Mouse (Mus musculus): Measurements from ENCODE around the gene Zfand4. TPM values are rescaled to one million over a fixed set of nuclear protein-coding genes. Genes with fewer than 3 reads are reported as not detected.
"Not testable (repeated sequence)": the region's sequence is repeated elsewhere in the genome, so short reads cannot be mapped to it uniquely, and the experiment has no call there.

Gene Zfand4
- polyA plus RNA-seq (2012; rRNA removed), result 108 and 157 TPM in 2 replicates

DNA sequence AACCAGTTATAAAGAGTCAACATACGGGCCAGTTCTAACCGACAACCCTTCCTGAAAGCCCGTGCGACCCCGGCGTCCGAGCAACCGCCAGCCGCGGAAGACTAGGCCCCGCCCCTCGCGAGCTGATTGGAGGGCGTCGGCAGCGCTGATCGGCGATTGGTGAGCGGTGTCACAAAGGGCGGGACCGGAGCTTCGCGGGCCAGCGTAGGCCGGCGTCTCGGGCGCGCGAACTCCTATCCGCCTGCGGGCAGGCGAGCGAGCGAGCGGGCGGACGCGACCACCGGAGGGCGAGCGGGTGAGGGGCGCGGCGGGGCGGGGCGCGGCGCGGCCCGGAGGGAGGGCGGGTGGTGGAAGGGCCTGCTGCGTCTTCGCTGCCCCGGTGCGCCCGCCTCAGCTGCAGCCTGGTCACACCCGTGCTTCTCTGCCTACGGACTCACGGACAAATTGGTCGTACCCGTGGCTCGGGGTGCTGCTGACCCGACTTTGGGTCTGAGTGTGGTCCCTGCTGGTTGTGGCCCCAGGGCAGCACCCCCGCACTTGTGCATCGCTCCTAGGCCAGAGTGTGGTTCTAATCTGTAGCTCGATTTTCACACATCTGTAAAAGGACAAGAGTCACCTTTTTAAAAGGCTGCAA is at the start of gene Zfand4:
TSS of gene Zfand4 (plus strand) at position 205 of the 634 bp plus-strand sequence.
- Histone ChIP-seq H3K27me3 (ENCODE audit: control insufficient read depth, insufficient read depth, low read length) (no peaks in the 10 kb centered on the region), H3K4me3 (ENCODE audit: control insufficient read depth, low read depth, low read length) (peak within 1 kb of the TSS; percentile 95), H3K4me1 (ENCODE audit: control insufficient read depth, insufficient read depth, low read length) (no peaks in the 10 kb centered on the region), H3K36me3 (ENCODE audit: control insufficient read depth, insufficient read depth, low read length) (peaks cover 2% of the 10 kb centered on the region), H3K27ac (ENCODE audit: control insufficient read depth, insufficient read depth, low read depth, low read length) (peak within 1 kb of the TSS; percentile 98)
- no peak for TF ChIP-seq CTCF (IDR thresholded peaks at IDR 0.05; ENCODE audit: control insufficient read depth, insufficient read depth, insufficient replicate concordance, low read depth, low read length)
- TF ChIP-seq POLR2A (IDR thresholded peaks at IDR 0.05; ENCODE audit: control insufficient read depth, low read depth, low read length), result peak; percentile 90

- TF ChIP-seq POLR2A (IDR thresholded peaks at IDR 0.05; ENCODE audit: control insufficient read depth, low read depth, low read length) (no peak), CTCF (IDR thresholded peaks at IDR 0.05; ENCODE audit: control insufficient read depth, insufficient read depth, insufficient replicate concordance, low read depth, low read length) (no peak)
- Histone ChIP-seq H3K27me3 (ENCODE audit: control insufficient read depth, insufficient read depth, low read length) (no peaks in the 10 kb centered on the region), H3K4me3 (ENCODE audit: control insufficient read depth, low read depth, low read length) (no peak overlapping the region), H3K4me1 (ENCODE audit: control insufficient read depth, insufficient read depth, low read length) (no peaks in the 10 kb centered on the region), H3K27ac (ENCODE audit: control insufficient read depth, insufficient read depth, low read depth, low read length) (peak overlapping the region; percentile 53; the same call in 1 of the 2 replicates), H3K36me3 (ENCODE audit: control insufficient read depth, insufficient read depth, low read length) (no peaks in the 10 kb centered on the region; the same call in 1 of the 2 replicates)
Observed at GRCm38 (mm10) chr6:116227767-116228166, 36.3 kb upstream of the Zfand4 start.

GRCm38 (mm10) chr6:116228785-116229525 is 35.1 kb upstream of the Zfand4 start:
- TF ChIP-seq CTCF (IDR thresholded peaks at IDR 0.05; ENCODE audit: control insufficient read depth, insufficient read depth, insufficient replicate concordance, low read depth, low read length), result peak; percentile 89; the same call in 1 of the 2 replicates
- no peak for TF ChIP-seq POLR2A (IDR thresholded peaks at IDR 0.05; ENCODE audit: control insufficient read depth, low read depth, low read length)
- no peak overlapping the region for H3K4me3 ChIP-seq (ENCODE audit: control insufficient read depth, low read depth, low read length)
- H3K27ac ChIP-seq (ENCODE audit: control insufficient read depth, insufficient read depth, low read depth, low read length), result no peak overlapping the region
- no peaks in the 10 kb centered on the region for H3K4me1 ChIP-seq (ENCODE audit: control insufficient read depth, insufficient read depth, low read length)
- H3K27me3 ChIP-seq (ENCODE audit: control insufficient read depth, insufficient read depth, low read length), result no peaks in the 10 kb centered on the region
- H3K36me3 ChIP-seq (ENCODE audit: control insufficient read depth, insufficient read depth, low read length), result no peaks in the 10 kb centered on the region; the same call in 1 of the 2 replicates

- not testable (repeated sequence) for H3K27ac ChIP-seq (ENCODE audit: control insufficient read depth, insufficient read depth, low read depth, low read length); H3K4me1 ChIP-seq (ENCODE audit: control insufficient read depth, insufficient read depth, low read length); H3K36me3 ChIP-seq (ENCODE audit: control insufficient read depth, insufficient read depth, low read length); H3K27me3 ChIP-seq (ENCODE audit: control insufficient read depth, insufficient read depth, low read length); H3K4me3 ChIP-seq (ENCODE audit: control insufficient read depth, low read depth, low read length)
Observed at GRCm38 (mm10) chr6:116234821-116235220, 29.2 kb upstream of the Zfand4 start.

GRCm38 (mm10) chr6:116235336-116235735 is 28.7 kb upstream of the Zfand4 start:
- Histone ChIP-seq H3K27ac (ENCODE audit: control insufficient read depth, insufficient read depth, low read depth, low read length) (no peak overlapping the region), H3K36me3 (ENCODE audit: control insufficient read depth, insufficient read depth, low read length) (no peaks in the 10 kb centered on the region; the same call in 1 of the 2 replicates), H3K27me3 (ENCODE audit: control insufficient read depth, insufficient read depth, low read length) (no peaks in the 10 kb centered on the region), H3K4me1 (ENCODE audit: control insufficient read depth, insufficient read depth, low read length) (no peaks in the 10 kb centered on the region), H3K4me3 (ENCODE audit: control insufficient read depth, low read depth, low read length) (no peak overlapping the region)
- no peak for TF ChIP-seq CTCF (IDR thresholded peaks at IDR 0.05; ENCODE audit: control insufficient read depth, insufficient read depth, insufficient replicate concordance, low read depth, low read length)
- TF ChIP-seq POLR2A (IDR thresholded peaks at IDR 0.05; ENCODE audit: control insufficient read depth, low read depth, low read length), result no peak

- no peak overlapping the region for H3K27ac ChIP-seq (ENCODE audit: control insufficient read depth, insufficient read depth, low read depth, low read length)
- no peaks in the 10 kb centered on the region for H3K4me1 ChIP-seq (ENCODE audit: control insufficient read depth, insufficient read depth, low read length)
- no peaks in the 10 kb centered on the region for H3K27me3 ChIP-seq (ENCODE audit: control insufficient read depth, insufficient read depth, low read length)
- TF ChIP-seq CTCF (IDR thresholded peaks at IDR 0.05; ENCODE audit: control insufficient read depth, insufficient read depth, insufficient replicate concordance, low read depth, low read length), result no peak
- TF ChIP-seq POLR2A (IDR thresholded peaks at IDR 0.05; ENCODE audit: control insufficient read depth, low read depth, low read length), result no peak
- H3K4me3 ChIP-seq (ENCODE audit: control insufficient read depth, low read depth, low read length), result no peak overlapping the region
- no peaks in the 10 kb centered on the region; the same call in 1 of the 2 replicates for H3K36me3 ChIP-seq (ENCODE audit: control insufficient read depth, insufficient read depth, low read length)
Observed at GRCm38 (mm10) chr6:116238083-116238482, 25.9 kb upstream of the Zfand4 start.

DNA sequence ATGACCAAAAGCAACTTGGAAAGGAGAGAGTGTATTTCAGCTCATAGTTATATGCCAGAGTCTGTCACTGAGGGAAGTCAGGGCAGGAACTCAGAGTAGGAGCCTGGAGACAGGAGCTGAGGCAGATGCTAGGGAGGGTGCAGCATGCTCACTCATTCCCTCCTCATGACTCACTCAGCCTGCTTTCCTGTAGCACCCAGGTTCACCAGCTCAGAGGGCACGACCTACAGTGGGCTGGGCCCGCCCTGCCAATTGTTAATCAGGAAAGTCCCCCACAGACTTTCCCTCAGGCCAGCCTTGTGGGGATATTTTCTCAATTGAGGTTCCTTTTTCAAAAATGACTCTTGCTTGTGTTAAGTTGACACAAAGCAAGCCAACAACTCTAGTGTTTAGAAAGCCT is 23.7 kb upstream of the Zfand4 start:
- TF ChIP-seq CTCF (IDR thresholded peaks at IDR 0.05; ENCODE audit: control insufficient read depth, insufficient read depth, insufficient replicate concordance, low read depth, low read length) (no peak), POLR2A (IDR thresholded peaks at IDR 0.05; ENCODE audit: control insufficient read depth, low read depth, low read length) (no peak)
- Histone ChIP-seq H3K27me3 (ENCODE audit: control insufficient read depth, insufficient read depth, low read length) (no peaks in the 10 kb centered on the region), H3K4me1 (ENCODE audit: control insufficient read depth, insufficient read depth, low read length) (no peaks in the 10 kb centered on the region), H3K36me3 (ENCODE audit: control insufficient read depth, insufficient read depth, low read length) (no peaks in the 10 kb centered on the region; the same call in 1 of the 2 replicates), H3K4me3 (ENCODE audit: control insufficient read depth, low read depth, low read length) (no peak overlapping the region), H3K27ac (ENCODE audit: control insufficient read depth, insufficient read depth, low read depth, low read length) (no peak overlapping the region)

All from testis, adult 2 months (tissue).